Mouse (Mus musculus): ENCODE measurements around the gene Gm13023.
"Not testable (repeated sequence)": the region's sequence is repeated elsewhere in the genome, so short reads cannot be mapped to it uniquely, and the experiment has no call there.

The Gm13023 gene

DNA sequence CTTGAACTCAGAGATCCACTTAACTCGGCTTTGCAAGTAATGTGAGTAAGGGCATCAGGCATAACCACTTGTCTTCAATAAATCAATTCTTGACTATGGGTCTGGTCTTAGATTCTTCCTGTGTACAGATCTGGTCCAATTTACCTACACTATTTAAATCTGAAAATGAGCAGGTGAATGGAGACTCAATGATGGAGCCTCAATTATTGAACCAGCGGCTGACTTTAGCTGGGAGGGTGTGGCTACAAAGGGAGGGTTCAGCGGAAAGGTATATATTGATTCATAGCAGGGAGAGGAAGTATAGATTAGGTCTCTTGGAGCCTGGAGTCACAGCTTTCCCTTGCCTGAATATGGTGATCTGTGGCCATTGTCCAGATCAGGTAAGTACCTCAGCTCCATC lies at the start of gene Gm13023:
Gm13023 (plus strand) TSS at position 301 of the 400 bp plus-strand sequence.
- DNase-seq (ENCODE audit: low read depth) = not testable (repeated sequence)

DNA sequence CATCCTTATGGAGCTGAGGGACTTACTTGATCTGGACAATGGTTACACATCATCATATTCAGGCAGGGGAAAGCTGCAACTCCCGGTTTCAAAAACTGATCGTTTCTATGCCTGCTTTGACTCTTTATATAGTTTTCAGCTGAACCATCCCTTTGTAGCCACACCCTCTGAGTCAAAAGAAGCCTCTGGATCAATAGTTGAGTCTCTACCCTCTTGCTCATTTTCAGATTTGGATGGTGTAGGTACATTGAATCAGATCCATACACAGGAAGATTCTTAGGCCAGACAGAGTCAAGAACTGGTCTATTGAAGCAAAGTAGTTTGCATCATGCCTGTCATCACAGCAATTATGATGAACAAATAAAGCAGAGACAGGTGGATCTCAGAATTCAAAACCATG lies 26.8 kb downstream of the Gm13023 start, which contains the start of gene Gm13084:
Gm13084 (minus strand) TSS at position 101 of the 400 bp plus-strand sequence.
- DNase-seq (ENCODE audit: low read depth) = no peak

Measured in c-Kit-positive CD71-positive TER-119-negative erythroid progenitor cells, embryonic 14.5 days (primary cell).